14 mouse cellular contexts compared by ENCODE assay signal in the genomic region with DNA sequence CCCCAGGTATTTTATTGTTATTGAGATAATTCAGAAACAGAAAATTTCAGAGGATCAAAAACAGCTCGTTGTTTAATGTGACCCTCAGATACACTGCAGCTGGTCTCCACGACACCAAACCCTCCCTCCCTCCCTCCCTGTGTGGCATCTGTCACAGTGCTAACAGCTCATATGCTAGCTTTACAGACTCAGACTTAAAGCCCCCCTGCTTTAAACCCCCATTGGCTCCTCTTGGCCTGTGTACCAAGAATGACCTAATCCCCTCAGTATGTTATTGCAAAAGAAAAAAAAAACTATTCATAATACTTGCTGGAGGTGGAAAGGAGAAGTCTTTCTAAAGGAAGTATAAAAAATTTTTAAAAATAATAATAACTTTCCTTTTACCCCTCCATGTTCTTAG. TPM values are rescaled to one million over a fixed set of nuclear protein-coding genes. Genes with fewer than 3 reads are reported as not detected.
DNase-seq lines count a peak whose midpoint lies in the region; ATAC-seq and TF ChIP-seq lines count a peak whose summit lies in the region.
"Had no signal": no experiment of that assay in that cellular context is flagged by ENCODE, and none has a peak within 500 bp of the region (broad histone marks: within the 10 kb centered on the region; RNA-seq: fewer than 3 reads in every experiment).

No protein-coding gene starts in this region.

- WGBS in kidney, embryonic 15.5 days = 13% methylated on average over 2 of the region's 2 CpGs
- 10% methylated on average over 2 of the region's 2 CpGs for WGBS in embryonic facial prominence, embryonic 13.5 days
- 4% methylated on average over 2 of the region's 2 CpGs for WGBS in limb, embryonic 12.5 days

- no peaks in the 10 kb centered on the region for H3K9me3 ChIP-seq in kidney, embryonic 15.5 days (replicated peaks)
- no peaks in the 10 kb centered on the region for H3K9me3 ChIP-seq in embryonic facial prominence, embryonic 13.5 days
- no peaks in the 10 kb centered on the region for H3K9me3 ChIP-seq in limb, embryonic 12.5 days
- H3K9me3 ChIP-seq: neural tube, embryonic 12.5 days had no signal

- ATAC-seq in kidney, embryonic 15.5 days (replicated peaks; ENCODE audit: low FRiP score) = no peak
- ATAC-seq in embryonic facial prominence, embryonic 13.5 days (ENCODE audit: insufficient number of reproducible peaks, insufficient read depth, low FRiP score, low TSS enrichment, low read depth) = no peak
- ATAC-seq in limb, embryonic 12.5 days (ENCODE audit: insufficient number of reproducible peaks, insufficient read depth, low FRiP score, low TSS enrichment, low read depth) = no peak
- ATAC-seq: activated CD4-positive, CD25-positive, alpha-beta regulatory T cell, adult 4 months had no signal

- intact Hi-C loops in left cerebral cortex, postnatal 25 days (cut with DNase I) = no loop called here

- no peaks in the 10 kb centered on the region for H3K27me3 ChIP-seq in kidney, embryonic 15.5 days
- H3K27me3 ChIP-seq in embryonic facial prominence, embryonic 13.5 days = no peaks in the 10 kb centered on the region
- H3K27me3 ChIP-seq in limb, embryonic 12.5 days = no peaks in the 10 kb centered on the region

- peaks cover 39% of the 10 kb centered on the region for H3K4me1 ChIP-seq in kidney, embryonic 15.5 days
- peaks cover 33% of the 10 kb centered on the region for H3K4me1 ChIP-seq in embryonic facial prominence, embryonic 13.5 days
- peaks cover 33% of the 10 kb centered on the region for H3K4me1 ChIP-seq in limb, embryonic 12.5 days (replicated peaks)

- TF ChIP-seq POLR2A in brain, embryonic 14.5 days (IDR thresholded peaks at IDR 0.05; ENCODE audit: borderline replicate concordance, extremely low read depth, insufficient read depth, insufficient read length, poor library complexity, severe bottlenecking) = no peak

- H3K36me3 ChIP-seq in kidney, embryonic 15.5 days = no peaks in the 10 kb centered on the region
- no peaks in the 10 kb centered on the region for H3K36me3 ChIP-seq in embryonic facial prominence, embryonic 13.5 days
- peaks cover 6% of the 10 kb centered on the region; the same call in 1 of the 2 replicates for H3K36me3 ChIP-seq in limb, embryonic 12.5 days
- H3K36me3 ChIP-seq: neural tube, embryonic 12.5 days had no signal

- peak overlapping the region; percentile 94 for H3K27ac ChIP-seq in kidney, embryonic 15.5 days
- H3K27ac ChIP-seq in embryonic facial prominence, embryonic 13.5 days = peak overlapping the region; percentile 44
- peak overlapping the region; percentile 98 for H3K27ac ChIP-seq in limb, embryonic 12.5 days

- TF ChIP-seq CTCF in brain, embryonic 14.5 days (IDR thresholded peaks at IDR 0.05; ENCODE audit: borderline replicate concordance, extremely low read depth, insufficient read depth, insufficient read length) = no peak

- no peak overlapping the region for H3K4me3 ChIP-seq in kidney, embryonic 15.5 days (replicated peaks)
- no peak overlapping the region for H3K4me3 ChIP-seq in embryonic facial prominence, embryonic 13.5 days
- H3K4me3 ChIP-seq in limb, embryonic 12.5 days (replicated peaks) = no peak overlapping the region
- H3K4me3 ChIP-seq: neural tube, embryonic 12.5 days had no signal

- DNase-seq in kidney, postnatal 25 days = no peak
- DNase-seq in brain, embryonic 14.5 days (ENCODE audit: low read depth) = peak; percentile 84
- no peak for DNase-seq in left cerebral cortex, postnatal 25 days (ENCODE audit: low spot score in 2 of 2)
- no peak for DNase-seq in adrenal gland, adult (ENCODE audit: inconsistent age in 2 of 2, low spot score in 1 of 2)
- DNase-seq: gastrocnemius, adult 2 months; heart, postnatal 36 days; kidney, postnatal 14 days; right cerebral cortex, postnatal 4 days; thymus, adult 2 months had no signal

- H3K4me2 ChIP-seq in kidney, embryonic 15.5 days = peak overlapping the region; percentile 69; the same call in 1 of the 2 replicates
- H3K4me2 ChIP-seq in embryonic facial prominence, embryonic 13.5 days = peak overlapping the region; percentile 73; the same call in 1 of the 2 replicates
- H3K4me2 ChIP-seq in limb, embryonic 12.5 days = peak overlapping the region; percentile 67

- no peak overlapping the region for H3K9ac ChIP-seq in kidney, embryonic 15.5 days
- no peak overlapping the region for H3K9ac ChIP-seq in embryonic facial prominence, embryonic 13.5 days
- no peak overlapping the region for H3K9ac ChIP-seq in limb, embryonic 12.5 days (replicated peaks)
- H3K9ac ChIP-seq: neural tube, embryonic 12.5 days had no signal

RNA-seq across cellular contexts. Expression of a gene that starts 46.5 kb away (rescaled TPM):
- 26.7 and 29.9 TPM in 2 replicates for polyA plus RNA-seq in kidney, embryonic 15.5 days (2015; fragmentation: Nextera tagmentation; extraction: Ambion mirVana)
- polyA plus RNA-seq in brain, embryonic 14.5 days (2012; rRNA removed) = 31.6 and 48.4 TPM in 2 replicates
- 55.9 and 56.5 TPM in 2 replicates for polyA plus RNA-seq in embryonic facial prominence, embryonic 13.5 days (2015; fragmentation: Nextera tagmentation; extraction: Ambion mirVana)
- 67.7 TPM in 2 replicates for polyA plus RNA-seq in limb, embryonic 12.5 days (2016; fragmentation: Nextera tagmentation; extraction: Ambion mirVana)
- 10 to 100 TPM; 28.1 to 32.3 TPM for total RNA-seq in left cerebral cortex, postnatal 25 days (2021)

Comparison
In these comparisons a context has a peak if more than half of its experiments do, and no peak if none do; other contexts are left out.
1. H3K27ac ChIP-seq: peak in every context shown above with its lines; median percentile 98 in limb, embryonic 12.5 days; 94 in kidney, embryonic 15.5 days; 44 in embryonic facial prominence, embryonic 13.5 days.